Mouse (Mus musculus): ENCODE data around the gene Inca1. TPM values are rescaled to one million over a fixed set of nuclear protein-coding genes. Genes with fewer than 3 reads are reported as not detected.

Inca1 gene
- polyA plus RNA-seq, 1 experiment from 2014 or later, result 1.1 TPM

DNA sequence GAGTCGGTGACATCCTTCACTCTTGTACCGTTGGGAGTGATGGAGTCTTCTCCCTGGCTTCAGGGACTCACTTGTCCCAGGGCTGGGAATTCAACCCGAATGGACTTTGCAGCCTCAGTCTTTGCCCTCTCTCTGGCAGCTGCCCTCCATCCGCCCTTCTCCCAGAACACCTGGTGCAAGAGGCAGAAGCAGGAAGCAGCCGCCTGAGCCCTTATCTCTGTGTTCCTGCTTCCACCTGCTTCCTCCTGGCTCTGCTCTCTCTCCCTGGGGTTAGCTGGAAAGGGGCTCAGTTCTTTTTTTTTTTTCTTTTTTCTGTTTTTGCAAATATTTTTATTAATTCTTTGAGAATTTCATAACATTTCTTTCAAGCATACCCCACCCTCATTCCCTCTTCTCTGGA lies 37.8 kb upstream of the Inca1 start:
- TF ChIP-seq CTCF (IDR thresholded peaks at IDR 0.05; ENCODE audit: low read depth), result no peak
- 49% methylated on average over 5 of the region's 5 CpGs for WGBS
- H3K9me3 ChIP-seq (ENCODE audit: low read depth, low read length), result no peaks in the 10 kb centered on the region
- no peak overlapping the region for H3K27ac ChIP-seq (ENCODE audit: low read depth)
- no peak overlapping the region for H3K9ac ChIP-seq
- ATAC-seq (ENCODE audit: insufficient read depth) (no peak), DNase-seq (no peak)
- no peak overlapping the region for H3K4me2 ChIP-seq
- H3K27me3 ChIP-seq (ENCODE audit: insufficient read depth, low read length), result no peaks in the 10 kb centered on the region
- no peaks in the 10 kb centered on the region for H3K36me3 ChIP-seq (ENCODE audit: insufficient read depth)
- no peaks in the 10 kb centered on the region for H3K4me1 ChIP-seq (ENCODE audit: insufficient read depth)
- H3K4me3 ChIP-seq (ENCODE audit: low read depth, low read length), result no peak overlapping the region

DNA sequence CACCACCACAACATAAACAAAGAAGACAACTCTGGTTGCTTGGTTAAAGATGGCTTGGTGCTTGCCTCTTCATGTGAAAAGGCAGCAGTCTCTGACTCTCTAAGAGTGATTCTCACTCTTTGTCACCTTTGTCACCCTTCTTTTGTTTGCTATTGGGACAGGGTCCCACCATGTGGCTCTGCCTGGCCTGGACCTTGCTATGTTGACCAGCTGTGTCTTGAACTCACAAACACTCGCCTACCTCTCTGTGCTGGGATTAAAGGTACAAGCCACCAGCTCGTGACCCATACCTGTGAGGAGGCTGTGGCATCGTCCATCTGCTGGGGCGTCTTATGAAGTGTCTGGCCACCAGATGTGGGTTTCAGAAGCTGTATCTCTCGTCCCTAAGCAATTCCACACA lies 33.3 kb upstream of the Inca1 start:
- no peak overlapping the region for H3K9ac ChIP-seq
- no peak overlapping the region for H3K27ac ChIP-seq (ENCODE audit: low read depth)
- no peak overlapping the region for H3K4me2 ChIP-seq
- 40% methylated on average over 5 of the region's 5 CpGs for WGBS
- peaks cover 9% of the 10 kb centered on the region for H3K36me3 ChIP-seq (ENCODE audit: insufficient read depth)
- ATAC-seq (ENCODE audit: insufficient read depth), result no peak
- H3K4me3 ChIP-seq (ENCODE audit: low read depth, low read length), result no peak overlapping the region
- no peak for TF ChIP-seq CTCF (IDR thresholded peaks at IDR 0.05; ENCODE audit: low read depth)
- no peaks in the 10 kb centered on the region for H3K27me3 ChIP-seq (ENCODE audit: insufficient read depth, low read length)
- H3K4me1 ChIP-seq (ENCODE audit: insufficient read depth), result no peaks in the 10 kb centered on the region
- DNase-seq, result no peak
- no peaks in the 10 kb centered on the region for H3K9me3 ChIP-seq (ENCODE audit: low read depth, low read length)

DNA sequence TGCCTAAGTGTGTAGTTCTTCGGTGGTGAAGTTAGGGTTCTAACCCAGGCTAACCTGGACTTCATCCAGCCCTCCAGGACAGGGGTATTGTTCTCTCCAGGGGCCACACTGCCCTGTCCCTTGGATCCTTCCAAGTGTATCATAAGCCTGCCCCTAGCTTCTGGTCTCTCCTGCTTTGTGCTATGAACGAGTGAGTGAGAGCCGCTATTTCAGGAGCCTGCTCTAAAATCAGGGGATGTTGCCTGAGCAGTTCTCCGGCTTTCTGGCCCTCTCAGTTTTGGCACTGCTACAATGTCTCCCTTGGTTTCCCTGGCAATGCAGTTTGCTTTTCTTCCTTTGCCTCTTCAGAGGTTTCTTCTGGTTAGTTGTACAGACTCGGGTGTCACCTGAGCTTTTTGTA lies 31.2 kb upstream of the Inca1 start:
- no peak for TF ChIP-seq CTCF (IDR thresholded peaks at IDR 0.05; ENCODE audit: low read depth)
- no peaks in the 10 kb centered on the region for H3K27me3 ChIP-seq (ENCODE audit: insufficient read depth, low read length)
- 58% methylated on average over 5 of the region's 5 CpGs for WGBS
- no peak overlapping the region for H3K27ac ChIP-seq (ENCODE audit: low read depth)
- DNase-seq (no peak), ATAC-seq (ENCODE audit: insufficient read depth) (no peak)
- no peak overlapping the region for H3K4me2 ChIP-seq
- H3K4me3 ChIP-seq (ENCODE audit: low read depth, low read length), result no peak overlapping the region
- H3K9me3 ChIP-seq (ENCODE audit: low read depth, low read length), result no peaks in the 10 kb centered on the region
- peaks cover 30% of the 10 kb centered on the region for H3K36me3 ChIP-seq (ENCODE audit: insufficient read depth)
- no peaks in the 10 kb centered on the region for H3K4me1 ChIP-seq (ENCODE audit: insufficient read depth)
- no peak overlapping the region for H3K9ac ChIP-seq

DNA sequence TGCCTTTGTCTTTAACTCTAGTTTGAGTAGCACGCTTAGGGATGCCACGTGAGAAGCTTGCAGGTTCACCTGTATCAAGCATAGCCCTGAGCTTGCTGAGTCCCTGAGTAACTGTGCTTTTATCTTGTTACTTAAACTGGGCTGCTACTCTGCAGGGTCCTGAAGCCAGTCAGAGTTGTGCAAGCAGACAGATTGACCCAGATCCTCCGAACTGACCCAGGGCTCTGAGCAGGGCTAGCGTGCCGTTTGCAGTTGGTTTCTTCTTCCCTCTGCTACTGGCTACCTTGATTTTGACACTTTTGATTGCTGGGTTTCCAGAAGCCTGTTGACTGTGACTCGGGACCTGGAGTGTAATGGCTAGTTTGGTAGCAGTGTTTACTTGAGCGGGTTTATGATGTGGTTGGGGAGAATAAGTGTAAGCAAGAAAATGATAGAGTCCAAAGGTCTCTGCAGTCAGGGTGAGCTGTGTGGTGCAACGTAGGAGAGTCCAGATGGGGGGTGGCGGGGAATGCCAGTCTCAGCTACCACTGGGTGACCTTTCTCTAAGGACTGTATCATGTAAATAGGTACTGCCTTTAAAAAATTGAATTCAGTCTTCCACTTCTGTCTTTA lies 30.6 kb upstream of the Inca1 start:
- Histone ChIP-seq H3K4me1 (ENCODE audit: insufficient read depth) (no peaks in the 10 kb centered on the region), H3K4me2 (no peak overlapping the region), H3K9ac (no peak overlapping the region), H3K36me3 (ENCODE audit: insufficient read depth) (peaks cover 36% of the 10 kb centered on the region), H3K9me3 (ENCODE audit: low read depth, low read length) (no peaks in the 10 kb centered on the region), H3K27me3 (ENCODE audit: insufficient read depth, low read length) (no peaks in the 10 kb centered on the region), H3K4me3 (ENCODE audit: low read depth, low read length) (no peak overlapping the region), H3K27ac (ENCODE audit: low read depth) (no peak overlapping the region)
- DNase-seq (no peak), ATAC-seq (ENCODE audit: insufficient read depth) (no peak)
- 67% methylated on average over 9 of the region's 9 CpGs for WGBS
- TF ChIP-seq CTCF (IDR thresholded peaks at IDR 0.05; ENCODE audit: low read depth), result no peak

DNA sequence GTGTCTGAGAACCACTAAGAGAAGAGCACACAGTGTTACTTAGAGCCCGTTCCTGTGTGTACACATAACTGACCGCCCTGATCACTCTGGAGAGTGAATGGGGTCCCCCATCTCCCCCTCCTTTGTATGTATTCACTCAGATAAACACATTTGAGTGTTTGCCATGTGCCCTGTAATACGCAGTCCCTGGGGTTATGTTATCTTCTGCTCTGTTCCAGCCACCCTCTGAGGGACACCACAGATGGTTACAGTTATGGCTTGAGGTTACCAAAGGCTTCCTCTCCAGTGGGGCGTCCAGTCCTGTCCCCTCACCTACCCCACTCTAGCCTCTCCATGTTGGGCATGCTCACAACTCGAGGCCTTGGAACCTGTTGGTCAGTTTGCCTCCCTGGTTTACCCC lies 27.4 kb upstream of the Inca1 start:
- TF ChIP-seq CTCF (IDR thresholded peaks at IDR 0.05; ENCODE audit: low read depth), result no peak
- no peak overlapping the region for H3K4me2 ChIP-seq
- no peak overlapping the region for H3K4me3 ChIP-seq (ENCODE audit: low read depth, low read length)
- H3K9me3 ChIP-seq (ENCODE audit: low read depth, low read length), result no peaks in the 10 kb centered on the region
- ATAC-seq (ENCODE audit: insufficient read depth) (no peak), DNase-seq (no peak)
- no peak overlapping the region for H3K27ac ChIP-seq (ENCODE audit: low read depth)
- H3K4me1 ChIP-seq (ENCODE audit: insufficient read depth), result no peaks in the 10 kb centered on the region
- H3K9ac ChIP-seq, result no peak overlapping the region
- H3K36me3 ChIP-seq (ENCODE audit: insufficient read depth), result peaks cover 65% of the 10 kb centered on the region
- no peaks in the 10 kb centered on the region for H3K27me3 ChIP-seq (ENCODE audit: insufficient read depth, low read length)
- WGBS, result 57% methylated on average over 5 of the region's 5 CpGs

DNA sequence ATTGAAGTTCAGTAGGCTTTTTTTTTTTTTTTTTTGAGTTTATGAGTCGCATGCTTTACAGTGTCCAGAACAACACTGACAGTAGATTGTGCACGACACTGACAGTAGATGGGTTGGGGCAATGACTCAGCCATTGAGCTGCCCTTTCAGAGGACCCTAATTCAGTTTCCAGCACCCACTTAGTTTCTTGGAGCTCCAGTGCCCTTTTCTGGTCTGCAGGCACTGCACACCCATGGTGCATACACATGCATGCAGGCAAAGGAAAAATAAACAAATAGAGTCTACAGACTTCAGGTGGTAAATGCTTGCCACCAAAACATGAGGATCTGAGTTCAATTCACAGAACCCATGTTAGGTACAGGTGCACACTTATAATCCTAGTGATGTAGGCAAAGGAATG lies 26.6 kb upstream of the Inca1 start:
- TF ChIP-seq CTCF (IDR thresholded peaks at IDR 0.05; ENCODE audit: low read depth), result no peak
- no peak overlapping the region for H3K9ac ChIP-seq
- no peaks in the 10 kb centered on the region for H3K9me3 ChIP-seq (ENCODE audit: low read depth, low read length)
- H3K4me3 ChIP-seq (ENCODE audit: low read depth, low read length), result no peak overlapping the region
- no peaks in the 10 kb centered on the region for H3K27me3 ChIP-seq (ENCODE audit: insufficient read depth, low read length)
- H3K27ac ChIP-seq (ENCODE audit: low read depth), result no peak overlapping the region
- H3K4me2 ChIP-seq, result no peak overlapping the region
- peaks cover 71% of the 10 kb centered on the region for H3K36me3 ChIP-seq (ENCODE audit: insufficient read depth)
- no peak for ATAC-seq (ENCODE audit: insufficient read depth)
- WGBS, result 92% methylated on average over 2 of the region's 2 CpGs
- no peaks in the 10 kb centered on the region for H3K4me1 ChIP-seq (ENCODE audit: insufficient read depth)
- DNase-seq, result no peak

DNA sequence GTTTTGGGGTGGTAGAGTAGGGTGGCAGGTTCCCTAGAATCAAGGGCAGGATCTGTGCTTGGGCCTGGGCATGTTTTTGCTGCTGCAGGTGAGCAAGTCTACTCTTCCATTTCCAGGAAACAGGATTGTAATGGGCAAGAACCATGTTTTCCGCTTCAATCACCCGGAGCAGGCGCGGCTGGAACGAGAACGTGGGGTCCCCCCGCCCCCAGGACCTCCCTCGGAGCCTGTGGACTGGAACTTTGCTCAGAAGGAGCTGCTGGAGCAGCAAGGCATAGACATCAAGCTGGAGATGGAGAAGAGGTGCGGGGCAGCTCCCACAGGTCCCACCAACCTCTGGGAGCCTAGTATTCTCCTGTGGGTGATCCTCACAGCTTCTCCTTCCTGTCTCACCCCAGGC lies 24.8 kb upstream of the Inca1 start:
- no peaks in the 10 kb centered on the region for H3K27me3 ChIP-seq (ENCODE audit: insufficient read depth, low read length)
- H3K27ac ChIP-seq (ENCODE audit: low read depth), result no peak overlapping the region
- TF ChIP-seq CTCF (IDR thresholded peaks at IDR 0.05; ENCODE audit: low read depth), result no peak
- WGBS, result 91% methylated on average over 9 of the region's 9 CpGs
- no peak for DNase-seq
- no peak for ATAC-seq (ENCODE audit: insufficient read depth)
- H3K4me3 ChIP-seq (ENCODE audit: low read depth, low read length), result no peak overlapping the region
- H3K9ac ChIP-seq, result no peak overlapping the region
- H3K4me2 ChIP-seq, result no peak overlapping the region
- H3K36me3 ChIP-seq (ENCODE audit: insufficient read depth), result peaks cover 89% of the 10 kb centered on the region
- no peaks in the 10 kb centered on the region for H3K4me1 ChIP-seq (ENCODE audit: insufficient read depth)
- H3K9me3 ChIP-seq (ENCODE audit: low read depth, low read length), result no peaks in the 10 kb centered on the region

DNA sequence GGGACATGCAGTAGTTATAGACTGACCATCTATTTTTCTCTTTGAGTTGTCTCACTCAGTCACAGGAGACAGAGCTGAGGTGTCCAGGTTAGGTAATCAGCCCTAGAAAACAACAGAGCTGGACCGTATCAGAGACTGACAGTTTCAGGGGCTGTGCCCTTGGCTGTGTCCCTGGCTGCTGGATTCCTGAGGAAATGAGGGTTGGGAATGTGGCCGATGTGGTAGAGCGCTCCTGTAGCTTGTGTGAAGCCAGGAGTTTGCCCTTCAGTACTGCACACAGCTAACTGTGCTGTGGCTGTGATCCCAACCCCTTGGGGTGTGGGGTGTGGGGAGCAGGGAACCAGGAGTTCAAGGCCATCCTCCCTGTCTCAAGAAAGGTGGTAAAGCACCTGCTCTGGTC lies 21.1 kb upstream of the Inca1 start:
- WGBS, result 97% methylated on average over 3 of the region's 3 CpGs
- no peak for TF ChIP-seq CTCF (IDR thresholded peaks at IDR 0.05; ENCODE audit: low read depth)
- Histone ChIP-seq H3K4me3 (ENCODE audit: low read depth, low read length) (no peak overlapping the region), H3K27me3 (ENCODE audit: insufficient read depth, low read length) (no peaks in the 10 kb centered on the region), H3K4me2 (no peak overlapping the region), H3K9ac (no peak overlapping the region), H3K4me1 (ENCODE audit: insufficient read depth) (no peaks in the 10 kb centered on the region), H3K27ac (ENCODE audit: low read depth) (no peak overlapping the region), H3K9me3 (ENCODE audit: low read depth, low read length) (no peaks in the 10 kb centered on the region), H3K36me3 (ENCODE audit: insufficient read depth) (peaks cover 95% of the 10 kb centered on the region)
- no peak for ATAC-seq (ENCODE audit: insufficient read depth)
- DNase-seq, result no peak
